Mouse (Mus musculus): ENCODE data around the gene Pxdc1. TPM values are rescaled to one million over a fixed set of nuclear protein-coding genes. Genes with fewer than 3 reads are reported as not detected.

Pxdc1 gene
- polyA plus RNA-seq, 1 experiment = 13.8 TPM

- Histone ChIP-seq H3ac (ENCODE audit: control insufficient read depth, insufficient read length) (peak overlapping the region; percentile 72), H3K79me2 (ENCODE audit: control insufficient read depth, insufficient read depth) (peaks cover 35% of the 10 kb centered on the region), H3K4me2 (ENCODE audit: low read depth) (peak overlapping the region; percentile 87), H3K27me3 (ENCODE audit: control insufficient read depth, insufficient read depth, insufficient read length) (no peaks in the 10 kb centered on the region), H3K4me3 (peak overlapping the region; percentile 68), H3K36me3 (ENCODE audit: control insufficient read depth, insufficient read depth) (no peaks in the 10 kb centered on the region)
- peak; percentile 76 for TF ChIP-seq POLR2A (IDR thresholded peaks at IDR 0.05; ENCODE audit: insufficient read length, low read depth)
- no peak for TF ChIP-seq USF1 (IDR thresholded peaks at IDR 0.05; ENCODE audit: low read depth)
- no peak for TF ChIP-seq MAX (IDR thresholded peaks at IDR 0.05; ENCODE audit: low read depth)
- peak; percentile 85 for TF ChIP-seq POLR2AphosphoS2 (IDR thresholded peaks at IDR 0.05; ENCODE audit: insufficient read length, low read depth)
- peak in 2 of 3 experiments; percentile 0 to 15 for TF ChIP-seq MYOD1 (IDR thresholded peaks at IDR 0.05; ENCODE audit: control insufficient read depth in 1 of 3, insufficient read length in 2 of 3, low read depth in 2 of 3)
- TF ChIP-seq E2F4 (IDR thresholded peaks at IDR 0.05; ENCODE audit: insufficient read depth) = no peak
- TF ChIP-seq MYOG (IDR thresholded peaks at IDR 0.05; ENCODE audit: control insufficient read depth in 1 of 3, insufficient read depth in 1 of 3, insufficient read length in 2 of 3, low read depth in 2 of 3) = peak in 2 of 3 experiments; percentile 11 to 12
- no peak for TF ChIP-seq CEBPB (IDR thresholded peaks at IDR 0.05; ENCODE audit: insufficient read depth, poor library complexity, severe bottlenecking)
- TF ChIP-seq REST (IDR thresholded peaks at IDR 0.05; ENCODE audit: insufficient read depth, insufficient read length) = no peak
- no peak for TF ChIP-seq TCF12 (IDR thresholded peaks at IDR 0.05; ENCODE audit: insufficient read depth, poor library complexity, severe bottlenecking)
- peak; percentile 77 for TF ChIP-seq SRF (IDR thresholded peaks at IDR 0.05; ENCODE audit: control insufficient read depth, insufficient read length, low read depth)
- no peak for TF ChIP-seq TCF3 (IDR thresholded peaks at IDR 0.05; ENCODE audit: insufficient read length, low read depth)
Measured at GRCm38 (mm10) chr13:34652353-34653241, 689 bp downstream of the Pxdc1 start.

DNA sequence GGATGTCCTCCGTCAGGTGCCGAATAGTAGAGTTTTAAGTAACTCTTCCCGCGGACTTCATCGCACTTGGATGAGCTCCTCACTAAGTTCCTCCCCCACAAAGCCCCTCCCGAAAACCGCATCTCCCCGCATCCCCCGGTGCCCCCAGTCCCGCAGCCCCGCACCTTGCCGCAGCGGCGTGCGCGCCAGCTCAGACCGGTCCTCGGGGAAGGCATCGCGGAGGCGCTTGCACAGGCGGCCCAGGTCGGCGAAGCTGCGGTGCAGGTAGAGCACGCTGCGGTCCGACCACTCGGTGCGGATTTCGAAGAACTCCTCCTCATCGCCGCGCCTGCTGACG, 1.3 kb downstream of the Pxdc1 start:
- no peaks in the 10 kb centered on the region for H3K27me3 ChIP-seq (ENCODE audit: control insufficient read depth, insufficient read depth, insufficient read length)
- H3K36me3 ChIP-seq (ENCODE audit: control insufficient read depth, insufficient read depth) = no peaks in the 10 kb centered on the region
- peak overlapping the region; percentile 87 for H3K4me2 ChIP-seq (ENCODE audit: low read depth)
- peak overlapping the region; percentile 68 for H3K4me3 ChIP-seq
- TF ChIP-seq MYOG (IDR thresholded peaks at IDR 0.05; ENCODE audit: control insufficient read depth in 1 of 3, insufficient read depth in 1 of 3, insufficient read length in 2 of 3, low read depth in 2 of 3) (no peak), MYOD1 (IDR thresholded peaks at IDR 0.05; ENCODE audit: control insufficient read depth in 1 of 3, insufficient read length in 2 of 3, low read depth in 2 of 3) (no peak), SRF (IDR thresholded peaks at IDR 0.05; ENCODE audit: control insufficient read depth, insufficient read length, low read depth) (no peak)
- H3K79me2 ChIP-seq (ENCODE audit: control insufficient read depth, insufficient read depth) = peaks cover 35% of the 10 kb centered on the region
- peak overlapping the region; percentile 72 for H3ac ChIP-seq (ENCODE audit: control insufficient read depth, insufficient read length)

GRCm38 (mm10) chr13:34651474-34651991, 1.8 kb downstream of the Pxdc1 start:
- TF ChIP-seq POLR2A (IDR thresholded peaks at IDR 0.05; ENCODE audit: insufficient read length, low read depth) = no peak
- no peak for TF ChIP-seq POLR2AphosphoS2 (IDR thresholded peaks at IDR 0.05; ENCODE audit: insufficient read length, low read depth)
- no peak for TF ChIP-seq USF1 (IDR thresholded peaks at IDR 0.05; ENCODE audit: low read depth)
- no peak for TF ChIP-seq TCF3 (IDR thresholded peaks at IDR 0.05; ENCODE audit: insufficient read length, low read depth)
- Histone ChIP-seq H3K4me2 (ENCODE audit: low read depth) (peak overlapping the region; percentile 87), H3K79me2 (ENCODE audit: control insufficient read depth, insufficient read depth) (peaks cover 35% of the 10 kb centered on the region), H3K4me3 (peak overlapping the region; percentile 68), H3K36me3 (ENCODE audit: control insufficient read depth, insufficient read depth) (no peaks in the 10 kb centered on the region), H3ac (ENCODE audit: control insufficient read depth, insufficient read length) (peak overlapping the region; percentile 72), H3K27me3 (ENCODE audit: control insufficient read depth, insufficient read depth, insufficient read length) (no peaks in the 10 kb centered on the region)

GRCm38 (mm10) chr13:34650953-34651352, 2.3 kb downstream of the Pxdc1 start:
- peak overlapping the region; percentile 68 for H3K4me3 ChIP-seq
- TF ChIP-seq USF1 (IDR thresholded peaks at IDR 0.05; ENCODE audit: low read depth) (no peak), TCF12 (IDR thresholded peaks at IDR 0.05; ENCODE audit: insufficient read depth, poor library complexity, severe bottlenecking) (no peak), MYOG (IDR thresholded peaks at IDR 0.05; ENCODE audit: control insufficient read depth in 1 of 3, insufficient read depth in 1 of 3, insufficient read length in 2 of 3, low read depth in 2 of 3) (no peak), MAX (IDR thresholded peaks at IDR 0.05; ENCODE audit: low read depth) (no peak), MYOD1 (IDR thresholded peaks at IDR 0.05; ENCODE audit: control insufficient read depth in 1 of 3, insufficient read length in 2 of 3, low read depth in 2 of 3) (no peak), TCF3 (IDR thresholded peaks at IDR 0.05; ENCODE audit: insufficient read length, low read depth) (no peak), REST (IDR thresholded peaks at IDR 0.05; ENCODE audit: insufficient read depth, insufficient read length) (no peak), CEBPB (IDR thresholded peaks at IDR 0.05; ENCODE audit: insufficient read depth, poor library complexity, severe bottlenecking) (no peak), E2F4 (IDR thresholded peaks at IDR 0.05; ENCODE audit: insufficient read depth) (no peak), POLR2AphosphoS2 (IDR thresholded peaks at IDR 0.05; ENCODE audit: insufficient read length, low read depth) (no peak), POLR2A (IDR thresholded peaks at IDR 0.05; ENCODE audit: insufficient read length, low read depth) (no peak), SRF (IDR thresholded peaks at IDR 0.05; ENCODE audit: control insufficient read depth, insufficient read length, low read depth) (no peak)
- no peaks in the 10 kb centered on the region for H3K27me3 ChIP-seq (ENCODE audit: control insufficient read depth, insufficient read depth, insufficient read length)
- peak overlapping the region; percentile 87 for H3K4me2 ChIP-seq (ENCODE audit: low read depth)
- no peaks in the 10 kb centered on the region for H3K36me3 ChIP-seq (ENCODE audit: control insufficient read depth, insufficient read depth)
- H3ac ChIP-seq (ENCODE audit: control insufficient read depth, insufficient read length) = peak overlapping the region; percentile 72
- peaks cover 35% of the 10 kb centered on the region for H3K79me2 ChIP-seq (ENCODE audit: control insufficient read depth, insufficient read depth)

DNA sequence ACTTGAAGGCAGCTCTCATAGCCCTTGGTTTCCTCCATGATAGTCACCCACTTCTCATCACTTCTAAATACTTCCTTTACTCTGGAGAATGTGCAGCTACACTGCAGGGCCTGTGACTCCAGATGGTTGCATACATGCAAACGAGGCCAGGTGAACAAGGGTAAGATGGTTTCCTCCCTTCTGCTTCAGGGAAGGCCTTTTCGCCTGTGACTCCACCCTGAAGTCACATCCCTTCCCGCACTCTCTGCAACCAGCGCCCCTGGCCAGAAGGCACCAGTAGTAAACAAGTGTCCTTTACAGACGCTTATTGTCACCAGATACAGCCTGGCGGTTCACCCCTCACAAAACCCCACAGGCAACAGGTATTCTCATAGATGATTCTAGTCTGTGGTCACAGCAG, 2.9 kb downstream of the Pxdc1 start:
- Histone ChIP-seq H3K36me3 (ENCODE audit: control insufficient read depth, insufficient read depth) (no peaks in the 10 kb centered on the region), H3K4me2 (ENCODE audit: low read depth) (peak overlapping the region; percentile 87), H3ac (ENCODE audit: control insufficient read depth, insufficient read length) (no peak overlapping the region), H3K4me3 (peak overlapping the region; percentile 68), H3K79me2 (ENCODE audit: control insufficient read depth, insufficient read depth) (peaks cover 35% of the 10 kb centered on the region), H3K27me3 (ENCODE audit: control insufficient read depth, insufficient read depth, insufficient read length) (no peaks in the 10 kb centered on the region)
- no peak for TF ChIP-seq MAX (IDR thresholded peaks at IDR 0.05; ENCODE audit: low read depth)
- no peak for TF ChIP-seq REST (IDR thresholded peaks at IDR 0.05; ENCODE audit: insufficient read depth, insufficient read length)
- TF ChIP-seq TCF12 (IDR thresholded peaks at IDR 0.05; ENCODE audit: insufficient read depth, poor library complexity, severe bottlenecking) = no peak
- TF ChIP-seq MYOG (IDR thresholded peaks at IDR 0.05; ENCODE audit: control insufficient read depth in 1 of 3, insufficient read depth in 1 of 3, insufficient read length in 2 of 3, low read depth in 2 of 3) = no peak
- no peak for TF ChIP-seq POLR2AphosphoS2 (IDR thresholded peaks at IDR 0.05; ENCODE audit: insufficient read length, low read depth)
- no peak for TF ChIP-seq SRF (IDR thresholded peaks at IDR 0.05; ENCODE audit: control insufficient read depth, insufficient read length, low read depth)
- TF ChIP-seq USF1 (IDR thresholded peaks at IDR 0.05; ENCODE audit: low read depth) = no peak
- TF ChIP-seq TCF3 (IDR thresholded peaks at IDR 0.05; ENCODE audit: insufficient read length, low read depth) = no peak
- no peak for TF ChIP-seq E2F4 (IDR thresholded peaks at IDR 0.05; ENCODE audit: insufficient read depth)
- TF ChIP-seq MYOD1 (IDR thresholded peaks at IDR 0.05; ENCODE audit: control insufficient read depth in 1 of 3, insufficient read length in 2 of 3, low read depth in 2 of 3) = no peak
- TF ChIP-seq POLR2A (IDR thresholded peaks at IDR 0.05; ENCODE audit: insufficient read length, low read depth) = no peak
- no peak for TF ChIP-seq CEBPB (IDR thresholded peaks at IDR 0.05; ENCODE audit: insufficient read depth, poor library complexity, severe bottlenecking)
